22 mouse cellular contexts compared by ENCODE assay signal in the genomic region with DNA sequence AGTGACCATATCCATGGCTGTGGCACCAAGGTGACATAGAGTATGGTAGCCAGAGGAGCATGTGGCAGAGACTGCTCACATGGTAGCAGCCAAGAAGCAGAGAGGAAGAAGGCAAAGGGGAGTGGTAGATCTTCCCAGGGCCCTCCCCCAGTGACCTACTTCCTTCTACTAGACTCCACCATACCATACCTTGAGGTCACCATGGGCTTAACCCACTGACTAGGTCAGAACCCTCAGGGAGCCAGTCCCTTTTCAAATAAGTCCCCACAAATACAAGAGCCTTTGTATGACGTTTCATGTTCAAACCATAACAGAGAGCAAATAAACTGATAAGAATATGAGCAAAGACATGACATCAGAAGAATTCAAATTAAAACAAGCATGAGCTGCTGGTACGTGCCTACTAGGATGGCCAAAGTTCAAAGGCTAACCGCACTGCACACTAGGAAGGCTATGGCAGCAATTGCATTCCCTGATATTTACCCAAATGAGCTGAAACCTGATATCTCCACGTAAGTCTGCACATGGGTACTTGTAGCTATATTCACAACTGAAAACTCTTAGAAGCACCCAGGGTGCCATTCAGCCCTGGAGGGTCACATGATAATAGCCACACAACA.
"Had no signal": no experiment of that assay in that cellular context is flagged by ENCODE, and none has a peak within 500 bp of the region (broad histone marks: within the 10 kb centered on the region; RNA-seq: fewer than 3 reads in every experiment).

No protein-coding gene starts in this region.

- H3K36me3 ChIP-seq: lung, embryonic 15.5 days; neural tube, embryonic 13.5 days; neural tube, embryonic 15.5 days had no signal

- H3K4me1 ChIP-seq: lung, embryonic 15.5 days; megakaryocyte, embryonic 14.5 days; neural tube, embryonic 13.5 days; neural tube, embryonic 15.5 days had no signal

- H3K27me3 ChIP-seq: lung, embryonic 15.5 days; neural tube, embryonic 13.5 days; neural tube, embryonic 15.5 days had no signal

- H3K27ac ChIP-seq: lung, embryonic 15.5 days; macrophage; neural tube, embryonic 13.5 days; neural tube, embryonic 15.5 days had no signal

- H3K9ac ChIP-seq: liver, postnatal 0 days; lung, embryonic 15.5 days; neural tube, embryonic 13.5 days; neural tube, embryonic 15.5 days had no signal

- H3K4me3 ChIP-seq: lung, embryonic 15.5 days; megakaryocyte, embryonic 14.5 days; myocyte; neural tube, embryonic 13.5 days; neural tube, embryonic 15.5 days had no signal

- ATAC-seq: liver, postnatal 0 days; lung, postnatal 0 days; midbrain, embryonic 16.5 days had no signal

- H3K4me2 ChIP-seq: lung, embryonic 15.5 days; midbrain, embryonic 11.5 days; neural tube, embryonic 13.5 days; neural tube, embryonic 15.5 days had no signal

- DNase-seq: liver, postnatal 0 days; lung, adult 2 months; lung, postnatal 14 days; lung, postnatal 36 days; midbrain, embryonic 14.5 days; retina, postnatal 1 day; right cerebral cortex, adult 18-20 months; right cerebral cortex, postnatal 25 days; right cerebral cortex, postnatal 4 days; spleen, adult 18-20 months; thymus, adult 2 months; thymus, postnatal 25 days; thymus, postnatal 4 days had no signal

- H3K9me3 ChIP-seq: lung, embryonic 15.5 days; neural tube, embryonic 15.5 days had no signal
